14 mouse cellular contexts compared by ENCODE assay signal in the genomic region with DNA sequence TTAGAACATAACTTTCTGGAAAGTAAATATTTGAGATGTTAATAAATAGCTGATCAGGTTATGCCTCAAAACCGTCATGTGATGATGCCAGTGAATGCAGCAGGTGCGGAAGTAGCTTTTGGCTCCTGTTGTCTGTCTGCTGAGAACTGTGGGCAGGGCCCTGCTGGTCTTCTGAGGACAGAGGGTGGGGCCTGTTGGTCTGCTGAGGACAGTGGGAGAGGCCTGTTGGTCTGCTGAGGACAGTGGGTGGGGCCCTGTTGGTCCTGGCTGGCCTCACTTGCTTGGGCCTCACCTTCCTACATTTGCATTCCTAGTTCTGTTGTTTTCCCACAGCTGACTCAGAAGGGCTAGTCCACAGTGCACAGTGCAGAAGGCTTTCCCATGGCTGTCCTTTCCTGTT.
A peak's percentile ranks its signal among the peaks of the same experiment; 100 is the strongest.
DNase-seq lines count a peak whose midpoint lies in the region; ATAC-seq and TF ChIP-seq lines count a peak whose summit lies in the region.
"Had no signal": no experiment of that assay in that cellular context is flagged by ENCODE, and none has a peak within 500 bp of the region (broad histone marks: within the 10 kb centered on the region; RNA-seq: fewer than 3 reads in every experiment).

No protein-coding gene starts in this region.

- no peaks in the 10 kb centered on the region for H3K4me1 ChIP-seq in stomach, embryonic 16.5 days (ENCODE audit: control insufficient read depth, insufficient read depth, low read length)
- H3K4me1 ChIP-seq: embryonic facial prominence, embryonic 15.5 days; limb, embryonic 15.5 days had no signal

- no peaks in the 10 kb centered on the region for H3K36me3 ChIP-seq in stomach, embryonic 16.5 days (ENCODE audit: control insufficient read depth, insufficient read depth, low read length)
- H3K36me3 ChIP-seq: embryonic facial prominence, embryonic 15.5 days; limb, embryonic 15.5 days had no signal

- no peak overlapping the region for H3K27ac ChIP-seq in gastrocnemius, adult 2 months
- H3K27ac ChIP-seq in stomach, embryonic 16.5 days (ENCODE audit: low read length), result no peak overlapping the region
- H3K27ac ChIP-seq: embryonic facial prominence, embryonic 15.5 days; limb, embryonic 15.5 days had no signal

- intact Hi-C loops in gastrocnemius, postnatal 14 days (cut with DNase I; ENCODE audit: low total_unique reads), result no loop called here
- intact Hi-C loops in gastrocnemius, adult 2 months (cut with DNase I), result no loop called here

- H3K9me3 ChIP-seq in stomach, embryonic 16.5 days (replicated peaks; ENCODE audit: control insufficient read depth, low read length), result no peaks in the 10 kb centered on the region
- H3K9me3 ChIP-seq: embryonic facial prominence, embryonic 15.5 days; limb, embryonic 15.5 days had no signal

- no peak overlapping the region for H3K4me3 ChIP-seq in gastrocnemius, adult 2 months
- no peak overlapping the region for H3K4me3 ChIP-seq in stomach, embryonic 16.5 days (replicated peaks; ENCODE audit: low read length)
- H3K4me3 ChIP-seq: embryonic facial prominence, embryonic 15.5 days; limb, embryonic 15.5 days had no signal

- H3K9ac ChIP-seq in stomach, embryonic 16.5 days (ENCODE audit: low read length), result no peak overlapping the region
- H3K9ac ChIP-seq: embryonic facial prominence, embryonic 15.5 days; forebrain, postnatal 0 days; limb, embryonic 15.5 days had no signal

- no peak for TF ChIP-seq CTCF in gastrocnemius, adult 2 months (IDR thresholded peaks at IDR 0.05)

- H3K4me2 ChIP-seq in stomach, embryonic 16.5 days (ENCODE audit: low read depth, low read length), result no peak overlapping the region
- H3K4me2 ChIP-seq: embryonic facial prominence, embryonic 15.5 days; limb, embryonic 15.5 days had no signal

- ATAC-seq in stomach, embryonic 16.5 days (ENCODE audit: insufficient read depth, low FRiP score), result peak; percentile 94
- ATAC-seq in erythroid progenitor cell, adult 5-6 weeks (replicated peaks; ENCODE audit: low FRiP score, poor library complexity, severe bottlenecking), result no peak
- ATAC-seq: forebrain, postnatal 0 days had no signal

- DNase-seq in gastrocnemius, postnatal 14 days, result peak; percentile 8
- no peak for DNase-seq in gastrocnemius, adult 2 months
- peak; percentile 12 for DNase-seq in urinary bladder, postnatal 25 days (ENCODE audit: low spot score)
- no peak for DNase-seq in urinary bladder, postnatal 10 days (ENCODE audit: low spot score)
- DNase-seq in kidney, postnatal 14 days, result peak; percentile 40
- DNase-seq in heart, adult 9 months (ENCODE audit: low spot score in 2 of 2), result no peak
- DNase-seq: forebrain, postnatal 0 days; heart, adult 11 months; heart, postnatal 36 days; right cerebral cortex, postnatal 4 days had no signal

- WGBS in stomach, embryonic 16.5 days, result 60% methylated on average over 2 of the region's 2 CpGs

- no peaks in the 10 kb centered on the region for H3K27me3 ChIP-seq in stomach, embryonic 16.5 days (ENCODE audit: control insufficient read depth, insufficient read depth, low read length)
- H3K27me3 ChIP-seq: embryonic facial prominence, embryonic 15.5 days; limb, embryonic 15.5 days had no signal

Comparison
In these comparisons a context has a peak if more than half of its experiments do, and no peak if none do; other contexts are left out.
1. DNase-seq: peak in gastrocnemius, postnatal 14 days (single experiment), urinary bladder, postnatal 25 days (single experiment) and kidney, postnatal 14 days (single experiment); none in gastrocnemius, adult 2 months (single experiment), urinary bladder, postnatal 10 days (single experiment) and heart, adult 9 months (0 of 2).